Mouse (Mus musculus) kidney, adult 2 months (tissue): Measurements from ENCODE around the gene Fam124b.

ENCODE experiments used
- CTCF ChIP-seq: fragments of 200-500 bp; conservative IDR thresholded peaks from 2 replicates; pipeline ENCODE4 v1.5.1; 2011; ENCODE audit warnings: low read depth, mild to moderate bottlenecking, control low read depth, low read length, moderate library complexity, mixed read lengths; ENCODE audit not compliant: insufficient read depth, insufficient read length
- POLR2A ChIP-seq: fragments of 200-500 bp; IDR thresholded peaks from one replicate; pipeline ENCODE4 v1.6.1; 2011; ENCODE audit warnings: low read depth, low read length, control low read depth

DNA sequence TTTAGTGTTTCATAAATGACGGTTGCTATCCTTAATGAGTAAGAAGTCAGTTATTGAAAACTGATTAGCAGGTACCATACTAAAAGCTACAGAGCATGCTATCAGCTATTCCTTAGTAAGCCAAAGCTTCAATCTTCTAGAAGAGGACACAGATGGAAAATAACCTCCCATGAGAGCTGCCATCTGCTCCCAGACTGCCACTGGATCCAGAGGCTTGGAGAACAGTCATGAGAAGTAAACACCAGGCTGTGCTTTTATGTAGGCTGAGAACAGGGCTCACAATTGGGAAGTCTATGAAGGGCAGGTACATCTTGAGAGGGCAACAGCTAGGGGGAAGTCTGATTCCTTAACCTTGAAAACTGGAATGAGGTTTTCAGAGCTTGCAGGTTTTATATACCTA, 42.2 kb upstream of the Fam124b start:
- TF ChIP-seq CTCF (no peak), POLR2A (no peak)
